Mouse (Mus musculus): ENCODE measurements around the gene L1td1. TPM values are rescaled to one million over a fixed set of nuclear protein-coding genes. Genes with fewer than 3 reads are reported as not detected.
"Not testable (repeated sequence)": the region's sequence is repeated elsewhere in the genome, so short reads cannot be mapped to it uniquely, and the experiment has no call there.

L1td1 gene
- polyA plus RNA-seq, 2 experiments: 0.62 to 1.6 TPM

- ATAC-seq (ENCODE audit: low FRiP score, low read depth): peak; percentile 73
- Histone ChIP-seq H3K4me1 (ENCODE audit: control insufficient read depth, insufficient read depth, low read length) (peaks cover 8% of the 10 kb centered on the region; the same call in 1 of the 2 replicates), H3K9ac (ENCODE audit: low read depth, low read length, severe bottlenecking) (no peak overlapping the region), H3K4me3 (replicated peaks; ENCODE audit: low read length) (no peak overlapping the region), H3K27ac (replicated peaks; ENCODE audit: low read depth, low read length) (no peak overlapping the region), H3K9me3 (ENCODE audit: control insufficient read depth, low read length) (no peaks in the 10 kb centered on the region), H3K36me3 (ENCODE audit: control insufficient read depth, insufficient read depth, low read length) (no peaks in the 10 kb centered on the region; the same call in 1 of the 2 replicates), H3K4me2 (replicated peaks; ENCODE audit: low read depth, low read length, severe bottlenecking) (no peak overlapping the region), H3K27me3 (ENCODE audit: control insufficient read depth, insufficient read depth, low read length) (no peaks in the 10 kb centered on the region)
- peak; percentile 84 for DNase-seq (ENCODE audit: low spot score)
- no peak for TF ChIP-seq POLR2A (IDR thresholded peaks at IDR 0.05; ENCODE audit: borderline replicate concordance, extremely low read depth, insufficient read depth, insufficient read length)
- 25% methylated on average over 12 of the region's 12 CpGs for WGBS
Observed at GRCm38 (mm10) chr4:98702201-98702894, 24.2 kb upstream of the L1td1 start.

GRCm38 (mm10) chr4:98710891-98711290, 15.6 kb upstream of the L1td1 start:
- WGBS: 90% methylated on average over 8 of the region's 8 CpGs
- Histone ChIP-seq H3K27ac (replicated peaks; ENCODE audit: low read depth, low read length) (no peak overlapping the region), H3K27me3 (ENCODE audit: control insufficient read depth, insufficient read depth, low read length) (no peaks in the 10 kb centered on the region), H3K36me3 (ENCODE audit: control insufficient read depth, insufficient read depth, low read length) (no peaks in the 10 kb centered on the region; the same call in 1 of the 2 replicates), H3K4me1 (ENCODE audit: control insufficient read depth, insufficient read depth, low read length) (no peaks in the 10 kb centered on the region), H3K9me3 (ENCODE audit: control insufficient read depth, low read length) (no peaks in the 10 kb centered on the region), H3K4me2 (replicated peaks; ENCODE audit: low read depth, low read length, severe bottlenecking) (no peak overlapping the region), H3K4me3 (replicated peaks; ENCODE audit: low read length) (no peak overlapping the region), H3K9ac (ENCODE audit: low read depth, low read length, severe bottlenecking) (no peak overlapping the region)
- TF ChIP-seq POLR2A (IDR thresholded peaks at IDR 0.05; ENCODE audit: borderline replicate concordance, extremely low read depth, insufficient read depth, insufficient read length): no peak
- no peak for ATAC-seq (ENCODE audit: low FRiP score, low read depth)
- no peak for DNase-seq (ENCODE audit: low spot score)

DNA sequence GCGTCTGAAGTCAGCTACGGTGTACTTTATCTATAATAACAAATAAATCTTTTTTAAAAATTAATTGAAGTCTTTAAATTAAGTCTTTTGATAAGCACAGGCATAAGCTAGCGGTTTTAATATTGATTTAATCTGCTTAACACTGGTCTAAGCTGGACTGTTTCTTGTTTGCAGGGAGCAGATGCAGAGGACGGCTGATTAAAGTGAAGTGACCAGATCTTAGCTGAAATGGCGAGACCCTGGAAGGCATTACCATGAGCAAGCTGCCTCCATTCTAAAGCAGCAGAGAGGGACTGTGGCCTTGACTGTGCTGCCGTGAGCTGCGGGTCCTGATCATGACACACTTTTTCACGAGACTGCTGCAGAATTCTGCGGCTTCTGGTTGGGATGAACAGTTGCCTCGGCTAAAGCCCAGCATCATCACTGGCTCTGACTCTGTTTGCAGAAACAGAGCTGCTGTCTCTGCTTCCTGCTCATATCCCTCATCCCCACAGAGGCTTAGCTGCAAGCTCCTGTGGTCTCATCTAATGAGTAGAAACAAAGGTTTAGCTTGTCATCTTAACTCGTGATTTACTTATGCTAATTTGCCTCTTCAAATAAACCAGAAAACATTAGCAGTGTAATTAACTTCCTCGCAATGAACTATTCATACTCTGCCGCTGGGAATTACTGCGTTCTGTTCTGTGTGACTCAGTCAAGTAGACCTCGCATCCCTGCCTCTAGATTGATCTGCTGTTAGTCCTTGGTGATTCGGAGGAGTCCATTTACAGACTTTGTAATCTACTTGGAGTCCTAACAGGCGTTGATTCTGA, 8.6 kb upstream of the L1td1 start:
- ATAC-seq (ENCODE audit: low FRiP score, low read depth): no peak
- TF ChIP-seq POLR2A (IDR thresholded peaks at IDR 0.05; ENCODE audit: borderline replicate concordance, extremely low read depth, insufficient read depth, insufficient read length): no peak

GRCm38 (mm10) chr4:98718547-98718917, 8.0 kb upstream of the L1td1 start:
- ATAC-seq (ENCODE audit: low FRiP score, low read depth): no peak
- Histone ChIP-seq H3K4me3 (replicated peaks; ENCODE audit: low read length) (no peak overlapping the region), H3K9ac (ENCODE audit: low read depth, low read length, severe bottlenecking) (no peak overlapping the region), H3K4me2 (replicated peaks; ENCODE audit: low read depth, low read length, severe bottlenecking) (no peak overlapping the region), H3K9me3 (ENCODE audit: control insufficient read depth, low read length) (no peaks in the 10 kb centered on the region), H3K27me3 (ENCODE audit: control insufficient read depth, insufficient read depth, low read length) (no peaks in the 10 kb centered on the region), H3K4me1 (ENCODE audit: control insufficient read depth, insufficient read depth, low read length) (no peaks in the 10 kb centered on the region), H3K36me3 (ENCODE audit: control insufficient read depth, insufficient read depth, low read length) (no peaks in the 10 kb centered on the region), H3K27ac (replicated peaks; ENCODE audit: low read depth, low read length) (no peak overlapping the region)
- 79% methylated on average over 10 of the region's 10 CpGs for WGBS
- TF ChIP-seq POLR2A (IDR thresholded peaks at IDR 0.05; ENCODE audit: borderline replicate concordance, extremely low read depth, insufficient read depth, insufficient read length): no peak
- no peak for DNase-seq (ENCODE audit: low spot score)

More for the DNA sequence above, 8.6 kb upstream of the L1td1 start:
- Histone ChIP-seq H3K4me3 (replicated peaks; ENCODE audit: low read length) (no peak overlapping the region), H3K36me3 (ENCODE audit: control insufficient read depth, insufficient read depth, low read length) (no peaks in the 10 kb centered on the region), H3K9me3 (ENCODE audit: control insufficient read depth, low read length) (no peaks in the 10 kb centered on the region), H3K27ac (replicated peaks; ENCODE audit: low read depth, low read length) (no peak overlapping the region), H3K9ac (ENCODE audit: low read depth, low read length, severe bottlenecking) (no peak overlapping the region), H3K4me1 (ENCODE audit: control insufficient read depth, insufficient read depth, low read length) (no peaks in the 10 kb centered on the region), H3K27me3 (ENCODE audit: control insufficient read depth, insufficient read depth, low read length) (no peaks in the 10 kb centered on the region), H3K4me2 (replicated peaks; ENCODE audit: low read depth, low read length, severe bottlenecking) (no peak overlapping the region)
- WGBS: 81% methylated on average over 17 of the region's 17 CpGs
- no peak for DNase-seq (ENCODE audit: low spot score)

DNA sequence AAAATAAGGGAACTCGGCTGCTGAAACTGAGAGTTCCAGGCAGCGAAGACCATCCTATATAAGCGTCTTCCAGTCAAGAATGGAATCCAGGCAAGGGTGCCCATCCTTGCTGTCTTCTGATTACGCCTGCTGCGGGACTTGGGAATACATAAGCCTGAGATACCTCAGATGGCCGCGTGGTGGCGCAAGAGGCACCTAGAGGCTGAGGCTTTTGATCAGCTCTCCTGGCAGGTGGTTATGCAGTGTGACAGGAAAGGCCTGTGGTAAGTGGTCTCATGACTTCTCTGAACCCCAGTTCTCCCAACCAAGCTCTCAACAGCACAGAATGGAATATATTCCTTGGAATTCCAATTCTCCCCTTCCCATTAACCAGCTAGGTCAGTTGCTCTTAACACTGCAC, 4.1 kb upstream of the L1td1 start:
- Histone ChIP-seq H3K4me2 (replicated peaks; ENCODE audit: low read depth, low read length, severe bottlenecking) (no peak overlapping the region), H3K9ac (ENCODE audit: low read depth, low read length, severe bottlenecking) (no peak overlapping the region), H3K27ac (replicated peaks; ENCODE audit: low read depth, low read length) (no peak overlapping the region), H3K9me3 (ENCODE audit: control insufficient read depth, low read length) (no peaks in the 10 kb centered on the region), H3K36me3 (ENCODE audit: control insufficient read depth, insufficient read depth, low read length) (no peaks in the 10 kb centered on the region), H3K4me1 (ENCODE audit: control insufficient read depth, insufficient read depth, low read length) (peaks cover 3% of the 10 kb centered on the region; the same call in 1 of the 2 replicates), H3K4me3 (replicated peaks; ENCODE audit: low read length) (no peak overlapping the region), H3K27me3 (ENCODE audit: control insufficient read depth, insufficient read depth, low read length) (0 out of 2 replicates have a peak, but pooled peaks cover 3% of the 10 kb centered on the region)
- DNase-seq (ENCODE audit: low spot score): peak; percentile 72
- TF ChIP-seq POLR2A (IDR thresholded peaks at IDR 0.05; ENCODE audit: borderline replicate concordance, extremely low read depth, insufficient read depth, insufficient read length): no peak
- 13% methylated on average over 8 of the region's 8 CpGs for WGBS
- no peak for ATAC-seq (ENCODE audit: low FRiP score, low read depth)

DNA sequence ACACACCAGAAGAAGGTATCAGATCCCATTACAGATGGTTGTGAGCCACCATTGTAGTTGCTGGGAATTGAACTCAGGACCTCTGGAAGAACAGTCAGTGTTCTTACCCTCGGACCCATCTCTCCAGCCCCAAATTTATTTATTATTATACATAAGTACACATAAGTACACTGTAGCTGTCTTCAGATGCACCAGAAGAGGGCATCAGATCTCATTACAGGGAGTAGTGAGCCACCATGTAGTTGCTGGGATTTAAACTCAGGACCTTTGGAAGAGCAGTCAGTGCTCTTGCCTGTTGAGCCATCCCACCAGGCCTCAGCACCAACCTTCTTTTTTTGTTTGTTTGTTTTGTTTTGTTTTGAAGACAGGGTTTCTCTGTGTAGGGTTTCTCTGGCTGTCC, 1.9 kb upstream of the L1td1 start:
- H3K27ac ChIP-seq (replicated peaks; ENCODE audit: low read depth, low read length); H3K27me3 ChIP-seq (ENCODE audit: control insufficient read depth, insufficient read depth, low read length); DNase-seq (ENCODE audit: low spot score); H3K4me3 ChIP-seq (replicated peaks; ENCODE audit: low read length); H3K9ac ChIP-seq (ENCODE audit: low read depth, low read length, severe bottlenecking); H3K9me3 ChIP-seq (ENCODE audit: control insufficient read depth, low read length); H3K4me2 ChIP-seq (replicated peaks; ENCODE audit: low read depth, low read length, severe bottlenecking); H3K4me1 ChIP-seq (ENCODE audit: control insufficient read depth, insufficient read depth, low read length); H3K36me3 ChIP-seq (ENCODE audit: control insufficient read depth, insufficient read depth, low read length); ATAC-seq (ENCODE audit: low FRiP score, low read depth): not testable (repeated sequence)
- WGBS: 95% methylated on average over 1 of the region's 1 CpGs
